Mouse (Mus musculus): ENCODE data around the gene Ahnak. TPM values are rescaled to one million over a fixed set of nuclear protein-coding genes. Genes with fewer than 3 reads are reported as not detected.

Ahnak gene
- polyA plus RNA-seq, 1 experiment from 2014 or later, result 7.1 TPM

DNA sequence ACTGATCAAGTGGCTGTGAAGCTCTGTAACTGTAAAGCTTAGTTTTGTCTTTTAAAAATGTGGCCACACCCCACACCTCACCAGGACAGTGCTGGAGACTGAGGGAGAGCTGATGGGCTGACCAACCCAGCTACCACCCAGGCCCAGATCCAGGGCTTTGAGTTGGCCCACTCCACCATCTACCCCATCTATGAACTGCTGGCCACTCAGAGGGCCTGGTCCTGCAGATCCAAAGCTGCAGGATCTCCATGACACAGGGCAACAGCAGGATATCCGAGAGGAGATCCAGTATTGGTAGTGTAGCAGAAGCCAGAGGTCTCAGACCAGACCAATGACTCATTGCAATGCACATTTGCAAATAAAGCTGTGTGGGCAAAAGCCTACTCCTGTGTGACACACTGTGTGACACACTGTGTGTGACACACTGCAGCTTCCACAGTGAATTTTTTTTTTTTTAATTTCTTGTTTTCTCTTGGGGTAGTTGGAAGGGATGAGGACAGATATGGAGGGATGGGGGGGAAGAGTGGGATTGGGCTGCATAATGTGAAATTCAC lies 69.3 kb downstream of the Ahnak start:
- no peak overlapping the region for H3K27ac ChIP-seq (ENCODE audit: low read depth, low read length)
- H3K4me1 ChIP-seq (replicated peaks; ENCODE audit: control insufficient read depth, insufficient read depth, low read length), result no peaks in the 10 kb centered on the region
- no peak overlapping the region for H3K4me3 ChIP-seq (ENCODE audit: low read depth, low read length)
- no peak overlapping the region for H3K9ac ChIP-seq (ENCODE audit: low read length)
- 70% methylated on average over 1 of the region's 1 CpGs for WGBS
- ATAC-seq (replicated peaks; ENCODE audit: low FRiP score) (no peak), DNase-seq (ENCODE audit: low spot score) (no peak)
- no peaks in the 10 kb centered on the region for H3K9me3 ChIP-seq (ENCODE audit: control insufficient read depth, low read length)
- H3K27me3 ChIP-seq (ENCODE audit: control insufficient read depth, insufficient read depth, low read length), result no peaks in the 10 kb centered on the region
- no peak overlapping the region for H3K4me2 ChIP-seq (ENCODE audit: low read depth, low read length, severe bottlenecking)
- no peaks in the 10 kb centered on the region for H3K36me3 ChIP-seq (ENCODE audit: control insufficient read depth, insufficient read depth, low read length)

DNA sequence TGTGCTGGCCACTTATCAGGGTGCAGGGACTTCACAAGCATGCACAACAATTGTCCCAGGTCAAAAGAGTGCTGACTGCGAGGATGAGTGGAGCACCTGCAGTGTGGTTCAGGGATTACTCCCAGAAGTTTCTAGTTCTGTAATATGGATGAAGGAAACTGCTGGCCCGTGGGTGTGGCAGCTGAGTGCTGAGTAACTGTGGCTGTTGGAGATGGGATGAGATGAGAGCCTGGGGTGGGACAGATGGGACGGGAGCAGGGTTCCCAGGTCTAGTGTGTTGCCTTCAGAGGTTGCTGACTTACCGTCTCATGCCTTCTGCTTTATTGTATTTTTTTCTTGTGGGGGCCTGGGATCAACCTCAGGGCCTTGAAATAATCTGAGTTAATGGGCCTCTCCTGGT lies 69.9 kb downstream of the Ahnak start:
- Histone ChIP-seq H3K27me3 (ENCODE audit: control insufficient read depth, insufficient read depth, low read length) (no peaks in the 10 kb centered on the region), H3K36me3 (ENCODE audit: control insufficient read depth, insufficient read depth, low read length) (no peaks in the 10 kb centered on the region), H3K4me1 (replicated peaks; ENCODE audit: control insufficient read depth, insufficient read depth, low read length) (no peaks in the 10 kb centered on the region), H3K4me2 (ENCODE audit: low read depth, low read length, severe bottlenecking) (no peak overlapping the region), H3K4me3 (ENCODE audit: low read depth, low read length) (no peak overlapping the region), H3K27ac (ENCODE audit: low read depth, low read length) (no peak overlapping the region), H3K9ac (ENCODE audit: low read length) (no peak overlapping the region), H3K9me3 (ENCODE audit: control insufficient read depth, low read length) (no peaks in the 10 kb centered on the region)
- WGBS, result 79% methylated on average over 4 of the region's 4 CpGs
- no peak for DNase-seq (ENCODE audit: low spot score)
- no peak for ATAC-seq (replicated peaks; ENCODE audit: low FRiP score)

DNA sequence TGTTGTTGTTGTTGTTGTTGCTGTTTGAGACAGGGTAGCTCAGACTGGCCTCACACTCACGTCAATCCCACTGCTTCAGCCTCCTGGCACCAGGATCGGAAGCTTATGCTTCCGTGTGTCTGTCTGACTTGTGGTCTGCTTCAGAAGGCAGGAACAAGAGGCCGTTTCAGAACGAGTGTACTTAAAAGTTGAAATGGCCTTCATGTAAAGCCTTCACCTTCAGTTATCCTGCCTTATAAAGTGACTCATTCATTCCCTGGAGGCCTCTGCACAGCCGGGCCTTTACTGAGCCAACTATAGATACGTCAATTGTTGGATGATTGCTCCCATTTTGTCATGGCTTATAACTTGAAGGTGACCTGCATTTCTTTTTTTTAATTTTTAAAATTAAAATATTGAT lies 70.3 kb downstream of the Ahnak start:
- no peak overlapping the region for H3K4me2 ChIP-seq (ENCODE audit: low read depth, low read length, severe bottlenecking)
- H3K4me3 ChIP-seq (ENCODE audit: low read depth, low read length), result no peak overlapping the region
- no peaks in the 10 kb centered on the region for H3K27me3 ChIP-seq (ENCODE audit: control insufficient read depth, insufficient read depth, low read length)
- no peaks in the 10 kb centered on the region for H3K9me3 ChIP-seq (ENCODE audit: control insufficient read depth, low read length)
- H3K36me3 ChIP-seq (ENCODE audit: control insufficient read depth, insufficient read depth, low read length), result no peaks in the 10 kb centered on the region
- ATAC-seq (replicated peaks; ENCODE audit: low FRiP score) (no peak), DNase-seq (ENCODE audit: low spot score) (no peak)
- 86% methylated on average over 7 of the region's 7 CpGs for WGBS
- no peaks in the 10 kb centered on the region for H3K4me1 ChIP-seq (replicated peaks; ENCODE audit: control insufficient read depth, insufficient read depth, low read length)
- H3K9ac ChIP-seq (ENCODE audit: low read length), result no peak overlapping the region
- H3K27ac ChIP-seq (ENCODE audit: low read depth, low read length), result no peak overlapping the region

DNA sequence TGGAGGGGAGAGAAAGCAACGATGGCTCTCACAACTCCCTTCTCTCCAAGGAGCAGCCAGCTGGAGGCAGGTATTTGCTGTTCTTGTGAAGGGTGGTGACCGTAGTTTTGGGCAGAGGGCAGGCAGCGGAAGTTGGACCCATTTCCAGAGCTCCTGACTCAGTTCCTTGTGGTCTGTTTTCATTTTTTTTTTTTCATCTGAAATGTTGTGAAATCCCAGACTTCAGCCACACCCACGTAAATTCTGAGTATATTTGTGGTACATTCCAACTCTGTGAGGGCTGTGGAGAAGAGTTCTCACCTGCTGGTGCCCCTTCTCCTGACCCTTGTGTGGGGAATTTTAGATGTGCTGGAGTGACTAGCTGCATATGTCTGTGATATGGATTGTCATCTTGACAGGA lies 71.0 kb downstream of the Ahnak start:
- 74% methylated on average over 4 of the region's 4 CpGs for WGBS
- no peaks in the 10 kb centered on the region for H3K4me1 ChIP-seq (replicated peaks; ENCODE audit: control insufficient read depth, insufficient read depth, low read length)

DNA sequence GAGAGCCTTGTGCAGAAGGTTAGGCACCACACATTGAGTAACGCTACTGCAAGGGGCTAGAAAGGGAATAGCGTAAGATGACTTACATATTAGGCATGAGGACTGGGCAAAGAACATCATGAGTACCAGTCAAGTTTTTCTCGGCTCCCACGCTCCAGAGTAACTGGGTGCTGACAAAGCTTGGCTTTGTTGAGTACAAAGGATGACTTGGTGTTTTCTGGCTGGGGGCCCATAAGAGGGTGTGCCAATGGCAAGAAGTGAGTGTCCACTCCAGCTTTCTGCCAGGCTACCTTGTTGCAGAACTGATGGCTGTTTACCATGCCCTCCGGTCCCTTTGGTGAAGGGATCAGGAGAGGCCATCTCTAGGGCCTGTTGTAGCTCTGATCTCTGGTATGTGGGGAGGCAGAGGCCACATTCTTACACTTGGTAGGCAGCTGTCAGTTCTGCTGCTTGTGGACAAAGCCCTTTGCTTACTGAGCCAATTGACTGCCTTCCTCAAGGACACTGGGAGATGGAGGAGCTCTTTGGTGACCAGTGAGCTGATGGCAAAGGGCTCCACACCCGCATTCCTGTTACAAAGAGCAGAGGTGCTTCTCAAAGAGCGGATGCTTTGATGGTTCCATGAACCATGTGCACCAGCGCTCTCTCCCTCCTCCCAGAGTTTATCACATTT lies 72.3 kb downstream of the Ahnak start:
- Histone ChIP-seq H3K27ac (ENCODE audit: low read depth, low read length) (no peak overlapping the region), H3K4me1 (replicated peaks; ENCODE audit: control insufficient read depth, insufficient read depth, low read length) (peaks cover 1% of the 10 kb centered on the region; the same call in 1 of the 2 replicates), H3K9ac (ENCODE audit: low read length) (no peak overlapping the region), H3K36me3 (ENCODE audit: control insufficient read depth, insufficient read depth, low read length) (no peaks in the 10 kb centered on the region), H3K9me3 (ENCODE audit: control insufficient read depth, low read length) (no peaks in the 10 kb centered on the region), H3K4me3 (ENCODE audit: low read depth, low read length) (no peak overlapping the region), H3K27me3 (ENCODE audit: control insufficient read depth, insufficient read depth, low read length) (no peaks in the 10 kb centered on the region), H3K4me2 (ENCODE audit: low read depth, low read length, severe bottlenecking) (no peak overlapping the region)
- 89% methylated on average over 8 of the region's 8 CpGs for WGBS
- DNase-seq (ENCODE audit: low spot score) (no peak), ATAC-seq (replicated peaks; ENCODE audit: low FRiP score) (no peak)

More for the DNA sequence above, 71.0 kb downstream of the Ahnak start:
- Histone ChIP-seq H3K4me3 (ENCODE audit: low read depth, low read length) (no peak overlapping the region), H3K27me3 (ENCODE audit: control insufficient read depth, insufficient read depth, low read length) (no peaks in the 10 kb centered on the region), H3K9ac (ENCODE audit: low read length) (no peak overlapping the region), H3K36me3 (ENCODE audit: control insufficient read depth, insufficient read depth, low read length) (no peaks in the 10 kb centered on the region), H3K4me2 (ENCODE audit: low read depth, low read length, severe bottlenecking) (no peak overlapping the region), H3K27ac (ENCODE audit: low read depth, low read length) (no peak overlapping the region), H3K9me3 (ENCODE audit: control insufficient read depth, low read length) (no peaks in the 10 kb centered on the region)
- ATAC-seq (replicated peaks; ENCODE audit: low FRiP score), result no peak
- DNase-seq (ENCODE audit: low spot score), result no peak

DNA sequence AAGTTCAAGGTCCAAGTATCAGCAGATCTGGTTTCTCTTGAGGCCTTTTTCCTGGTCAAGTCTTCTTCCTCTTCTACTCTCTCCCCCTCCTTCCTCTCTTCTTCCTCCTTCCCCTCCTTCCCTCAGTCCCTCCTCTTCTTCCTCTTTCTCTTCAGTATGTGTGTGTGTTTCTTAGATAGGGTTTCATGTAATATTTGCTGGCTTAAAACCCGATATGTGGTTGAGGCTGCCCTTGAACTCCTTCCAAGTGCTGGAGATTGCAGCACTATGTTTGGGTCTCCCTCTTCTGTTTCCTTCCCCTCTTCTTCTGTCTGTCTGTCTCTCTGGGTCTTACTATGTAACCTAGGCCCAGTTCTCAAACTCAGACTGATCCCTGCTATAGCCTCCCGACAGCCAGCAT lies 73.7 kb downstream of the Ahnak start:
- no peaks in the 10 kb centered on the region for H3K9me3 ChIP-seq (ENCODE audit: control insufficient read depth, low read length)
- no peak for ATAC-seq (replicated peaks; ENCODE audit: low FRiP score)
- H3K36me3 ChIP-seq (ENCODE audit: control insufficient read depth, insufficient read depth, low read length), result no peaks in the 10 kb centered on the region
- no peak overlapping the region for H3K4me3 ChIP-seq (ENCODE audit: low read depth, low read length)
- H3K4me2 ChIP-seq (ENCODE audit: low read depth, low read length, severe bottlenecking), result no peak overlapping the region
- H3K4me1 ChIP-seq (replicated peaks; ENCODE audit: control insufficient read depth, insufficient read depth, low read length), result peaks cover 3% of the 10 kb centered on the region; the same call in 1 of the 2 replicates
- WGBS, result 84% methylated on average over 2 of the region's 2 CpGs
- no peak overlapping the region for H3K27ac ChIP-seq (ENCODE audit: low read depth, low read length)
- no peak for DNase-seq (ENCODE audit: low spot score)
- H3K9ac ChIP-seq (ENCODE audit: low read length), result no peak overlapping the region
- no peaks in the 10 kb centered on the region for H3K27me3 ChIP-seq (ENCODE audit: control insufficient read depth, insufficient read depth, low read length)

DNA sequence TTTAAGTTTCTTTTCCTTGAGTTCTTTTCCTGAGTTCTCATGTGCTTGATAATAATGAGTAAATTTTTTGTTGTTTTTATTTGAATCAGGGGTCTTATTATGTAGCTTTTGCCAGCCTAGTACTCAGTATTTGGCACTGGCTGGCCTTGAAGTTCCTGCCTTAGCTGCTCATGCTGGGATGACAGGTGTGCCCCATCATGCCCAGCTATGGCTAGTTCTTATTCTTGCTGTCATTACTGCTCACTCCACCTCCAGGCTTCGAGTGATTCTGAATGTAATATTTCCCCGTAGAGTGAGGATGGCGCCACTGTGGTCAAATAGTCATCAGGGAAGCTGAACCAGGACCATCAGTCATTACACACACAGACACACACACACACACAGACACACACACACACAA lies 74.7 kb downstream of the Ahnak start:
- Histone ChIP-seq H3K4me2 (ENCODE audit: low read depth, low read length, severe bottlenecking) (no peak overlapping the region), H3K27me3 (ENCODE audit: control insufficient read depth, insufficient read depth, low read length) (no peaks in the 10 kb centered on the region), H3K9ac (ENCODE audit: low read length) (no peak overlapping the region), H3K9me3 (ENCODE audit: control insufficient read depth, low read length) (no peaks in the 10 kb centered on the region), H3K36me3 (ENCODE audit: control insufficient read depth, insufficient read depth, low read length) (no peaks in the 10 kb centered on the region), H3K4me3 (ENCODE audit: low read depth, low read length) (no peak overlapping the region), H3K4me1 (replicated peaks; ENCODE audit: control insufficient read depth, insufficient read depth, low read length) (peaks cover 3% of the 10 kb centered on the region; the same call in 1 of the 2 replicates), H3K27ac (ENCODE audit: low read depth, low read length) (no peak overlapping the region)
- WGBS, result 91% methylated on average over 3 of the region's 3 CpGs
- ATAC-seq (replicated peaks; ENCODE audit: low FRiP score), result no peak
- no peak for DNase-seq (ENCODE audit: low spot score)

DNA sequence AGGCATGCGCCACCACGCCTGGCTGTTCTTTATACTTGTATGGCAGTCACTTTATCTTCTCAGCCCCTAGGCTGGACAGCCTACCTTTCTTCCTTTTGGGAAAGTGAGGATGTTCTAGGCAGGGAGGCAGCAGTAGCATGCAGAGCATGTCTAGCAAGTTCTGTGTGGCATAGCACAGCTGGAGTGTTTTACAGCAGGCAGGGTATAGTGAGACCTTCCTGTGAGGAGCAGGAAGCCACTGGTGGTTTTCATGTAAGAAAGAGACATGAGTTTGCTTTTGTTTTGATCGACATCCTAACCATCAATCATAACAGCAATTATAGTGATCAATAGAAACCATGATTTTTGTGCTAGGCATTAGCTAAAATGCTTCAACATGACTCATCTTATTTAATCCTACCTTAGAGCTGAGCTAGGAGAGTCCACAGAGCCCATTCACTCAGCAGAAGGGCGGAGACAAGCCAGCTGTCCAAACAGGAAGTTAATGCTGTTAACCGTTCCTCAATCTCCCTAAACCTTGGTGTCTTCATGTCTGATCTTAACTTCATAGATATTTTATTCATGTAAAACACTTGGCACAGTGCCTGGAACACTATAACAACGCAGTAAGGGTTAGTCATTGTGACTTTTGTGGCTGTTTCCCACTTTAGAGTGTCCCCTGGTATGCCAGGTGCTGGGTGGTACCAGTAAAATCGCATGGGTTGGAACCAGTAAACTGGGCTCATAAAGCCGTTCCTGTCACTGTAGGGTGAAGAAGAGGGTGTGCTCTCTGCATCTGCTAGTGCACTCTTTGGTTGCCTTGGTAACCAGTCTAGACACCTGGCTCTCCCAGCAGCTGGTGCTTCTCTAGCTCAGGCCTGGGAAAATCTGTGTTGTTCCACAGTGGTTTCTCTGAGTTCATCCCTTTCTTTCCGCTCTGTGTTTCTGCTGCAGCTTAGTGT lies 76.8 kb downstream of the Ahnak start:
- Histone ChIP-seq H3K9ac (ENCODE audit: low read length) (no peak overlapping the region), H3K27me3 (ENCODE audit: control insufficient read depth, insufficient read depth, low read length) (no peaks in the 10 kb centered on the region), H3K27ac (ENCODE audit: low read depth, low read length) (no peak overlapping the region), H3K9me3 (ENCODE audit: control insufficient read depth, low read length) (no peaks in the 10 kb centered on the region), H3K36me3 (ENCODE audit: control insufficient read depth, insufficient read depth, low read length) (no peaks in the 10 kb centered on the region), H3K4me3 (ENCODE audit: low read depth, low read length) (no peak overlapping the region), H3K4me1 (replicated peaks; ENCODE audit: control insufficient read depth, insufficient read depth, low read length) (peaks cover 3% of the 10 kb centered on the region; the same call in 1 of the 2 replicates), H3K4me2 (ENCODE audit: low read depth, low read length, severe bottlenecking) (no peak overlapping the region)
- ATAC-seq (replicated peaks; ENCODE audit: low FRiP score) (no peak), DNase-seq (ENCODE audit: low spot score) (no peak)
- 77% methylated on average over 9 of the region's 9 CpGs for whole genome bisulfite sequencing

Data from forebrain, embryonic 11.5 days (tissue).